Mouse (Mus musculus) G1E (cell line): ENCODE measurements around the gene Milr1. TPM values are rescaled to one million over a fixed set of nuclear protein-coding genes. Genes with fewer than 3 reads are reported as not detected.
"Not testable (repeated sequence)": the region's sequence is repeated elsewhere in the genome, so short reads cannot be mapped to it uniquely, and the experiment has no call there.

Experiments
- ATAC-seq: 2 replicates; pipeline ENCODE4 v1.8.0; 2016; ENCODE audit warnings: mild to moderate bottlenecking; ENCODE audit not compliant: insufficient number of reproducible peaks, poor library complexity, low FRiP score, severe bottlenecking; ENCODE audit errors: extremely low read depth
- DNase-seq: peaks from one replicate; pipeline ENCODE4 v3.0.0; 2012; ENCODE audit warnings: low spot score
- H3K27me3 ChIP-seq: 2 replicates; pipeline ENCODE4 v1.6.1; 2012; ENCODE audit warnings: mild to moderate bottlenecking, low read length, inconsistent platforms; ENCODE audit not compliant: insufficient read depth
- H3K36me3 ChIP-seq: replicated peaks from 2 replicates; pipeline ENCODE3; 2012; ENCODE audit warnings: mild to moderate bottlenecking, inconsistent platforms
- H3K4me1 ChIP-seq: 2 replicates; pipeline ENCODE4 v1.6.1; 2012; ENCODE audit warnings: low read depth, low read length, inconsistent platforms, mixed read lengths; ENCODE audit not compliant: insufficient read depth
- H3K4me3 ChIP-seq: 2 replicates; pipeline ENCODE4 v1.5.1; 2012; ENCODE audit warnings: low read depth, mild to moderate bottlenecking, inconsistent platforms, low read length, moderate library complexity, mixed read lengths
- H3K9me3 ChIP-seq: replicated peaks from 2 replicates; pipeline ENCODE4 v1.6.1; 2012; ENCODE audit warnings: inconsistent platforms
- CTCF ChIP-seq: IDR thresholded peaks from 2 replicates; pipeline ENCODE4 v1.5.1; 2012; ENCODE audit warnings: low read depth, low read length, inconsistent platforms, mixed read lengths
- GATA1 ChIP-seq: IDR thresholded peaks from 2 replicates; pipeline ENCODE4 v1.6.1; 2012; ENCODE audit warnings: borderline replicate concordance, low read length, inconsistent platforms, mixed read lengths
- GATA2 ChIP-seq: IDR thresholded peaks from 2 replicates; pipeline ENCODE4 v1.6.1; 2012; ENCODE audit warnings: low read depth, low read length, inconsistent platforms, borderline replicate concordance
- POLR2AphosphoS5 ChIP-seq: IDR thresholded peaks from 2 replicates; pipeline ENCODE4 v1.6.1; 2012; ENCODE audit warnings: low read depth, low read length, inconsistent platforms; ENCODE audit not compliant: insufficient replicate concordance
- TAL1 ChIP-seq: conservative IDR thresholded peaks from 2 replicates; pipeline ENCODE4 v1.6.1; 2012; ENCODE audit warnings: low read depth, low read length, inconsistent platforms, mixed read lengths
- polyA plus RNA-seq: library from polyadenylated mRNA; stranded (reverse); fragments of >175 nt; gene quantifications from 2 replicates; pipeline ENCODE4 v1.2.3, GENCODE M21; 2012
- total RNA-seq, 2 experiments: library from RNA; stranded (forward) in 1 of 2; stranded (reverse) in 1 of 2; fragments of 200-1000 nt in 1 of 2; fragments of >200 nt in 1 of 2; fragmentation: Nextera tagmentation in 1 of 2; gene quantifications; 2 replicates each; pipeline ENCODE4 v1.2.3; 2014 to 2017

Milr1 gene
- total and polyA plus RNA-seq, 3 experiments: 0.05 to 0.33 TPM; not detected in 1

- ATAC-seq (peak; percentile 60), DNase-seq (peak; percentile 32)
- Histone ChIP-seq H3K36me3 (no peaks in the 10 kb centered on the region), H3K4me3 (peak overlapping the region; percentile 51; the same call in 1 of the 2 replicates), H3K9me3 (no peaks in the 10 kb centered on the region), H3K27me3 (peaks cover 23% of the 10 kb centered on the region), H3K4me1 (peaks cover 24% of the 10 kb centered on the region)
- no peak for TF ChIP-seq GATA1
- TF ChIP-seq CTCF: no peak
- TF ChIP-seq TAL1: no peak
- TF ChIP-seq POLR2AphosphoS5: no peak
- no peak for TF ChIP-seq GATA2
Observed at GRCm38 (mm10) chr11:106722831-106723361, 28.1 kb upstream of the Milr1 start.

DNA sequence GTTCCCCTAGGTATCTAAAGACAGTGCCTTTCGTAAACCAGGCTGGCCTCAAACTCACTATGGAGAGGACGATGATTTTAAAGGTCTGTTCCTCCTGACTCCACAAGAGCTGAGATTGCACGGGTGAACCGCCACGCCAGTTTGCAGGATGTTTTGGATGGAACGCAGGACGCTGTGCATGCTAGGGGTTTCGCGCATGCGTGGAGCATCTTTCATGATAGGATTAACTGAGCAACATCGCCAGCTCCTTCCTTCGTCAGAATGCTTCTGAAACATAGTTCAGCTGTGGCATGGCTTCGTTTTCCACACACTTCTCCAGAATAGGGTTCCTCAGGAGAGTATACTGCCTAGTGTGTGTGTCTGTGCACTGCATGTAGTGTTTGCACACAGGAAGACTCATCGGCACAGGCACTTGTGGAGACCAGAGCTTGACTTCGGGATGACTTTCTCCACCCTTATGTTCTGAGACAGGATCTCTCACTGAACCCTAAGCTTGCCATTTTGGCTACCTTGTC, 27.4 kb upstream of the Milr1 start:
- Histone ChIP-seq H3K9me3 (no peaks in the 10 kb centered on the region), H3K4me3 (no peak overlapping the region), H3K36me3 (no peaks in the 10 kb centered on the region), H3K27me3 (peaks cover 20% of the 10 kb centered on the region), H3K4me1 (peaks cover 24% of the 10 kb centered on the region)
- TF ChIP-seq GATA1 (no peak), GATA2 (no peak), POLR2AphosphoS5 (no peak), TAL1 (no peak), CTCF (no peak)
- DNase-seq (no peak), ATAC-seq (no peak)

GRCm38 (mm10) chr11:106724176-106724915, 26.7 kb upstream of the Milr1 start:
- no peak for DNase-seq
- H3K36me3 ChIP-seq: no peaks in the 10 kb centered on the region
- ATAC-seq: no peak
- no peak for TF ChIP-seq CTCF
- TF ChIP-seq GATA2: no peak
- no peak overlapping the region for H3K4me3 ChIP-seq
- H3K27me3 ChIP-seq: peaks cover 22% of the 10 kb centered on the region
- H3K4me1 ChIP-seq: peaks cover 24% of the 10 kb centered on the region
- H3K9me3 ChIP-seq: no peaks in the 10 kb centered on the region

GRCm38 (mm10) chr11:106724916-106725235, 26.1 kb upstream of the Milr1 start:
- DNase-seq, ATAC-seq, H3K9me3 ChIP-seq, H3K4me3 ChIP-seq, H3K36me3 ChIP-seq: not testable (repeated sequence)
- Histone ChIP-seq H3K27me3 (peaks cover 20% of the 10 kb centered on the region), H3K4me1 (peaks cover 24% of the 10 kb centered on the region)

- H3K36me3 ChIP-seq: no peaks in the 10 kb centered on the region
- peaks cover 25% of the 10 kb centered on the region for H3K27me3 ChIP-seq
- ATAC-seq (no peak), DNase-seq (no peak)
- H3K4me1 ChIP-seq: peaks cover 18% of the 10 kb centered on the region
- H3K9me3 ChIP-seq: no peaks in the 10 kb centered on the region
- no peak overlapping the region for H3K4me3 ChIP-seq
- no peak for TF ChIP-seq TAL1
- TF ChIP-seq GATA1: no peak
- no peak for TF ChIP-seq GATA2
- no peak for TF ChIP-seq POLR2AphosphoS5
Observed at GRCm38 (mm10) chr11:106727967-106728366, 23.1 kb upstream of the Milr1 start.

DNA sequence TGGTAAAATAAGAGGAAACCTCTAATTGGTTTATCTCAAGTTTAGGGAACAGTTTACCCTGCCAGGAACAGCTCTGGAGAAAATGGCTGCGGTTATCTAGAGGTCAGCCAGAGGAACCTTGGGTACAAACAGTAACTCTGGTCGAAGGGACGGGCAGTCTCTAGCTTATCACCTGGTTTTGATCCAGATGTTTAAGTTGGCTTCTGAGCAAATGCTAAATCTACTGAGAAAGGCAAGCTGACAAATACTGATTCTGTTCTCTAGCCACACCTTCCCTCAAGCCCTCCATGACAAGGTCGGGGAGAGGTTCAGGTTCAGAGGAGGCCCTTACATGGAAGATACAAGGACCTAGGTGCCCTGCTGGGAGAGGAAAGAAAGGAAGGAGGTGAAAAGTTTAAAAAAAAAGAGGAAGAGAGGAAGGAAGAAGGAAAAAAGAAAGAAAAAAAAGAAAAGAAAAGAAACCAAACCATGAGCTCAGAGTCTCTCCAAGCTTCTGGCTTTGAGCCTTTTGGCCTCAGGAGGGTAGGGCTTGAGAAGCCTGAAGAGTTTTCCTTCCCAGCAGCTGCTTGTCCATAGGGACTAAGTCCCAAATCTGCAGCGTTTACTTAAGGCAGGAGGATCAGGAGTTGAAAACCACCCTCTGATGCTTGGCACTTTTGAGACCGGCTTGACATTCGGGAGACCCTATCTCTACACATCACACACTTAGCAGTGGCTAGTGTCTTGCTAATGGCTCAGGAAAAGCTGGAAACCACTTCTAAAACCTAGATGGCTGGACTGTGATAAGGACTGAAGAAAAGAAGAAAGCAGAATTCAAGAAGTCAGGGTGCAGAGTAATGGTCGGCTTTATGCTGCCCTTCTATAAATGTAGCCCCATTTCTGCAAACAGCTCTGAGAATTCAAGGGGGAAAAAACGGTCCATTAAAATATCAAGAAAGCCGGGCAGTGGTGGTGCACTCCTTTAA, 22.3 kb upstream of the Milr1 start:
- ATAC-seq (no peak), DNase-seq (no peak)
- TF ChIP-seq GATA1: no peak
- no peak for TF ChIP-seq POLR2AphosphoS5
- no peak for TF ChIP-seq CTCF
- no peak for TF ChIP-seq TAL1
- TF ChIP-seq GATA2: no peak
- no peaks in the 10 kb centered on the region for H3K9me3 ChIP-seq
- peaks cover 23% of the 10 kb centered on the region for H3K27me3 ChIP-seq
- no peaks in the 10 kb centered on the region for H3K36me3 ChIP-seq
- peaks cover 10% of the 10 kb centered on the region for H3K4me1 ChIP-seq
- no peak overlapping the region for H3K4me3 ChIP-seq
